Mouse (Mus musculus): Measurements from ENCODE around the gene Mif4gd.
A peak's percentile ranks its signal among the peaks of the same experiment; 100 is the strongest.

The Mif4gd gene

DNA sequence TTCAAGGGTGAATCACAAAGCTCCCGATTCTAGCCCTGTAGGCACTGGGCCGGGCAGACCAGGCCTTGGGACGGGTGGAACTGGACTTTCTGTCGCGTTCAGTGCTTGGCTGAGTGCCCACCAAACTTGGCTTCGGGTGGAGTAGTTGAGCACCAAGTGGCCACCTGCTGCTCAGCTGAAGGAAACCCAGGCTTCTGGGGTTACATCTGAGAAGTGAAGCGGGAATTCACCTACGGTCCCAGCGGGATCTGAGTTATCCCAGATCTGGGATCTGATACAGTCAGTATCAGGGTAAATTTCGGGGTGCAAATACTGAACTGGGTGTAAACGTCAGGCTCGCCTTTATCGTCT lies 735 bp downstream of the Mif4gd start:
- no peak for DNase-seq (ENCODE audit: low spot score)

DNA sequence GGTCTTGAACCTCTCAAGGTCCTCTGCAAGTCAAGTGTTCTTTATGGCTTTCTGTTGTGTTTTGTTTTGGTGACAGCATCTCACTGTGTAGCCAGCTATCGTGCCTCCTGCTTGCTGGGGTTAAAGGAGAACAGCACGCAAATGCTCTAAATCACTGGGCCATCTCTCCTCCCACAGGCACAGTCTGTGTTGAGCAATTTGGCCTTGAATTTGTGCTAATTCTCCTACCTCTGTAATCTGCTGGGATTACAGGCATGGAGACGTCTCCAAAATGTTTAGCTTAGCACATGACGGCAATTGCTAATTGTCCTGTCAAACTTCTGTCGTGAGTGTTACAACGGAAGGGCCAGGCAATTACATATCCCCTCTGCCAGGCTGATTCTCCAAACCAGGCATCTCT lies 1.6 kb downstream of the Mif4gd start:
- no peak for DNase-seq (ENCODE audit: low spot score)

DNA sequence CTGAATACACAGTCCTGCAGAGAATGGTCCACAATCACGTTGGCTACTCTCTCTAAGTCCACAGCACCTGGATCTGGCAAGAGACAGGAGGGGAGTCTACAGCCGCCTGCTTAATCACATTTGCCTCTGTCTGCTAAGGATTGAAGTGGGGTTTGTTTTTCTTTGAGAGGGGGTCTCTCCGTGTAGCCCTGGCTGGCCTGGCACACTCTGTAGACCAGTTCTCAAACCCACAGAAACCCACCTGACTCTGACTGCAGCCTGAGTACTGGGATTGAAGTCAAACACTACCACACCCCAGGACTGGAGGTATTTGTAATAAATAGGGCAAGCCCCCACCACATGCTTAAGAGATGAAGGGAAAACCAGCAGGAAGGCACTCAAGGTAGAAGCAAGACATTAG lies 3.2 kb downstream of the Mif4gd start:
- DNase-seq (ENCODE audit: low spot score): no peak

DNA sequence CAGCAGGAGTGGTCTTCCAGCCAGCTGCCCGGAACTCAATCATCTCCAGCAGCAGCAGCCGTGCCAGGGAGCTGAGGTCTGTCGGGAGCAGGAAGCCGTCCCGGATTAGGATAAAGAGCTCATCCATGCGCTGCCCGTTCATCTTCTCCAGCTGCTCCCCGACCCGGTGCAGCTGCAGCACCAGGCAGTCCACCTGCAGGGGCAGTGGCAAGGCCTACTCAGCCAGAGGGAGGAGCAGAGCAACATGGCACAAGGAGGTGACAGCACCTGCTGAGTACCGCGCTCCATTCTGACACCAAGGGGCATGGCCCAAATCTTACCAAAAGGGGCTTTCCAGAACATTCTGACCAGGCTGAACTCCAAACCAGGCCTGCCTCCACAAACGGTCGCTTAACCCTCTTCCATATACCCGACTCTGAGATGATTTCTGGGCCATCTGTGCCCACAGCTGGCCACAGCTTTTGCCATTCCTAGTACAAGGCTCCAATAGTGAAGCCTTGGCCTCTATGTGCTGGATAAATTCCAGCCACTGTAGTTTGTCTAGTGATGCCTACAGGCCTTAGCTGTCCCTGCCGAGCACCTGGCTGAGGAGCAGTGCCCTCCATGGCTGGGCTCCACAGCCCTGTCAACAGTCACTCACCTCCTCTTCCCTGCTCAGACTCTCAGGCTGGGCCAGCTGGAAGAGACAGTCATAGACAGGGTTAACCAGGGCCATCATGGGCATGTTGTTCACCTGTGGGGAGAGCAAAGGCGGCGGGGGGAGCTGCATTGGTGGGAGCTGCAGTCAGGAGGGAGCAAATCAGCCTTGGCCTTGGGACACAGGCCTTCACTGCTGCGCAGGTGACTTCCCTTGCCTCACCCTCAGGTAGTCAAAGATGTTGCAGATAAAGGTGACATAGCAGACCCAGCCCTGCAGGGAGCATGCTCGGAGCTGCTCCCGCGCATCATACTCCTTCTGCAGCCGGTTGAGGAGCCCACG lies 4.1 kb downstream of the Mif4gd start:
- DNase-seq (ENCODE audit: low spot score): no peak

DNA sequence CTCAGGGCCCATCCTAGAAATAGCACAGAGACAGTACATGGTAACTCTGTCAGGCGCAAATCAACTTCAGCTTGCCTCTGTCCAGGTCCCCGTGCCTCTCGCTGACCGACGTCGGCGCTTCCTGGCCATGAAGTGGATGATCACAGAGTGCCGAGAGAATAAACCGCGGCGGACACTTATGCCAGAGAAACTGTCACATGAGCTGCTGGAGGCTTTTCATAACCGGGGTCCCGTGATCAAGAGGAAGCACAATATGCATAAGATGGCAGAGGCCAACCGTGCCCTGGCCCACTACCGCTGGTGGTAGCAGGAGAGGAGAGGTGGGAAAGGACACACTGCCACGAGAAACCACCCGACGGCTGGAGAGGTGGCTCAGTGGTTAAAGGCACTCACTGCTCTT lies 6.0 kb downstream of the Mif4gd start:
- DNase-seq (ENCODE audit: low spot score): no peak

DNA sequence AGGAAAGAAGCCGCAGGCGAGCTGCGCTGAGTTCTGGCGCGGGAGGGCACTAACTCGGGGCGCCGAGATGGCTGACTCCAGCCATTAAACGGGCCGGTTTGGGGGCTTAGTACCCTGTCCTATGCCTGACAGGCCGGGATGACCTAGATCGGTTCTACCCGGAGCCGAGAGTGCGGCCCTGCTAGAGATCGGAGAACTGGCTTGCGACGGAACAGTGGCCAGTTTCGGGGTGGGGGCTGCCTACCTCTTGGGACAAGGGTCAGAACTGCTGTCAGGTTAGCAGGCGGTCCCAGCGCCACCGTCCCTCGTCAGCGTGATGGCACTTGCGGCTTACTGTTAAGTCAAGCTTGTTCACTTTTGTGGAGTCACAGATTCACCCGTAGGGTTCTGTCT lies 8.5 kb downstream of the Mif4gd start:
- no peak for DNase-seq (ENCODE audit: low spot score)

DNA sequence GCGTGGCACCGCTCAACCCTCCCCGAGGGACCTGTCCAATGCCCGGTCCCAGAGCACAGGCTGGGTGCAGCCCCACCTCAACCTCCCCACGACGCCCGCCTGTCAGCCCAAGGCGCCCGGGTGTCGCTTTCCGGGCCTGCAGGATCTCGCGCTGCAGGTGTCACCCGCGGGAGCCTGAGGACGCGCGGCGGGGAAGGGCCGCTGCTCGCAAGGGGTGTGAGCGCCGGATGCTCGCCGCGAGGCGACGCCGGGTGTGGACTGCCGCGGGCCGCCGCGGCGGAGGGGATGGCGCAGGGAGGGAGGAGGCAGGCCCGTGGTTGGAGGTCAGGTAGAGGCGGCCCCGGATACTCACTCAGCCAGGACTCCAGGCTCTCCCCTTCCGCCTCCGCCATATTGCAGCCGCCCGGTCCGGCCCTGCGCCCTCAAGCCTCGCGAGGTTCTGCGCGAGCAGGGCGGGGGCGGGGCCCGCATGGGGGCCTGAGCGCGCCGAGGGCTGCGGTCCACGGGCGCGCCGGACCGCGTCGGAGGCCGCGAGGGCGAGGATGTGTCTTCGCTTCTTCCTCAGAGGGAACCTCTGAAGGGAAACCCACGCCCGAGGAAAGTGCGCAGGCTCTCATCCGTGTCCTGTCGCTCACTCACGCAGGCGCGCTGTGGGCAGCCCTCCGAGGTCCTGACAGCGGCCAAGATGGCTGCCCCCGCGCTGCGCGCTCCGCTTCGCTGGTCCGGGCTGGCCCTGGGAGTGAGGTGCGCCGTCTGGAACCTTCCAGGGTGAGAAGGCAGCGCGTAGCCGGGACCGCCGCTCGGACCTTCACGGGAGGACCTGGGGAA lies 9.1 kb downstream of the Mif4gd start, which contains the start of the genes Mrps7 and Gga3:
Gene Mrps7 (plus strand): TSS at position 450 of the 828 bp plus-strand sequence.
Gene Gga3 (minus strand): TSS at position 576 of the 828 bp plus-strand sequence.
- peak; percentile 79 for DNase-seq (ENCODE audit: low spot score)

DNA sequence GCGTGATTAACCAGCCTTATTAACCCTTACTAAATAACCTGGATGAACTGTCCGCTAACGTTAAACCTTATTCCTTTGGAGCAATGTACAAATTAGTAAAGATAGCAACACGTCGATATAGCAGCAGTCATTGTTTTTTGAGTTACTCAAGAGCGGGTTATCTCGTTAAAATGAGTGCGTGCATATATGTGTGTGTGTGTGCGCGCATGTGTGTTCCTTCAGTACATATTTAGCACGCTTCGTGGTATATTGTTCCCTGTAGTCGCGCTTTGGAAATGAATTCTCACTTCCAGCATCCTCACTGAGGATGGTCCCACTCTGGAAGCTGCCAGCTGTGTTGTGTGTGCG lies 9.7 kb downstream of the Mif4gd start:
- no peak for DNase-seq (ENCODE audit: low spot score)

DNA sequence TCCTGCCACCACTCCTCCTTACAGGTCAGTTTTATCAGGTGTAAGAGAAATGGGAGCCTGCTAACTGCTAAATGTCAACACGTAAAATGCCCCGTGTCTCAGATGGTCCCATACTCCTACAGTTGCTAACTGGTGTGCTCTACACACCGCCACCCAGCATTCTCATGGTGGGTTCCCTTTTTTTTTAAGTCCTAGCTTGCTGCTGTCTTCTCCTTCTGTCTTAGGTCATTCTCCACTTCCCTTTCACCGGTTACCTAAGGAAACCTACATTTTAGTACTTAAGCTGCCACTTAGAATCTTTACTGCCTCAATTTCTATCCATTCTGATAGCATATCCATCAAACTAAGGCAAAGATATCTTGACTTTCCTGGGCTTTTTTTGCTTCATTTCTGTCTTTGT lies 11.6 kb downstream of the Mif4gd start:
- DNase-seq (ENCODE audit: low spot score): no peak

DNA sequence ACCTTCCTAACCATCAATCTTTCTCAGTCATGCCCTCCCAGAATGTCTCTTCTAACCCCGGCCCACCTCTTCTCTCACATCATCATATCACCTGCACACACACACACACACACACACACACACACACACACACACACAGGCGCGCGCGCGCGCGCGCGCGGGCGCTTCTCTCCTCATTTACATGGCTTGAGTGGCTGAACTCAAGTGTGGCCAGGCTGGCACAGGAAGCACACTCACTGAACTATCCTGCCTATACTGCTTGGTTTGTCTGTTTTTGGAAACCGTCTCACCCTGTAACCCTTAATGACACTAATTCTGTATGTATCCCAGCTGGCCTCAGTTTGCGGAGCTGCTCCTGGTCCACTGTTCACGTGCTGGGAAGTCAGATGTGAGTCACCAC lies 12.0 kb downstream of the Mif4gd start:
- no peak for DNase-seq (ENCODE audit: low spot score)

DNA sequence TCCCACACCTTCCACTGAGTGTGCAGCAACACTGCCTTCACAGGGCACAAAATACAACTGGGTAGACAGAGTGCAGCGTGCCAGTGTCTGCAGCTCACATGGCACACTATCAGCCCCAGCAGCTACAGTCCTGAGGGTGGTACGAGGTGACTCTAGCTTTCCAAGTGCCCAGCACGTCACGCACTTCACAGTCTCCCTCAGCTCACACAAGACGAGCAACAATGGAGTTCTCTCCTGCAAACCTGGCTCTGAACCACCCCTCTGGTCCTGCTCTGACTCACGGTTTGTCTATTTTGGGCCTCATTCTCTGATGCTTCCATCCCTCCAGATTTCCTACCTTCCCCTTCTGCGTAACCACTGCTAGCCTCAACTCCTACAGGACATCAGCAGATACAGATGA lies 13.0 kb downstream of the Mif4gd start:
- no peak for DNase-seq (ENCODE audit: low spot score)

DNA sequence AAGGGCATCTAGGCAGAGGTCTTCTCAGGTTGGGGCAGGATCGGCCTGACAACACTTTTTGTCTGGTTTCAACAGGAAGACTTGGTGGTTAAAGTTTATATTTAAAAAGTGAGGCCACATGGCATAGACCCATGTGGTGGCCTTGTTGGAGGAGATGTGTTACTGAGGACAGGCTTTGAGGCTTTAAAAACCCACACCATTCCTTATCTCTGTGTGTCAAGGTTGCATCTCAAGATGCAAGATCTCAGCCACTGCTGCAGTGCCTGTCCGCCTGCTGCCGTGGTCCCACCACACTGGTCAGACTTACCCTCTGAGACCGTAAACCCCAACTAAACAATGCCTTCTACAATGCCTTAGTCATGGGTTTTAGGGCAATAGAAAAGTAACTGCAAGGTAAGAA lies 14.5 kb downstream of the Mif4gd start:
- no peak for DNase-seq (ENCODE audit: low spot score)

DNA sequence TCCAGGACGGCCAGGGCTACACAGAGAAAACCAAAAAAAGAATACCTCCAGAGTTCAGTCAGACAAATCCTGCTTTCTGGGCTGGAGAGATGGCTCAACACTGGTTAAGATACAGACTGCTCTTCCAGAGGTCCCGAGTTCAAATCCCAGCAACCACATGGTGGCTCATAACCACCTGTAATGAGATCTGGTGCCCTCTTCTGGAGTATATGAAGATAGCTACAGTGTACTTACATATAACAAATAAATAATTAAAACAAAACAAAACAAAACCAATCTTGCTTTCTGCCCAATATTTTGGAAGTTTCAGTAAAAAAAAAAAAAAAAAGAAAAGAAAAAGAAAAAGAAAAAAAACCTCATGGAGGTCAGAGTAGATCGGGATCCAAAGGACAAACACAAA lies 17.6 kb downstream of the Mif4gd start:
- DNase-seq (ENCODE audit: low spot score): no peak

DNA sequence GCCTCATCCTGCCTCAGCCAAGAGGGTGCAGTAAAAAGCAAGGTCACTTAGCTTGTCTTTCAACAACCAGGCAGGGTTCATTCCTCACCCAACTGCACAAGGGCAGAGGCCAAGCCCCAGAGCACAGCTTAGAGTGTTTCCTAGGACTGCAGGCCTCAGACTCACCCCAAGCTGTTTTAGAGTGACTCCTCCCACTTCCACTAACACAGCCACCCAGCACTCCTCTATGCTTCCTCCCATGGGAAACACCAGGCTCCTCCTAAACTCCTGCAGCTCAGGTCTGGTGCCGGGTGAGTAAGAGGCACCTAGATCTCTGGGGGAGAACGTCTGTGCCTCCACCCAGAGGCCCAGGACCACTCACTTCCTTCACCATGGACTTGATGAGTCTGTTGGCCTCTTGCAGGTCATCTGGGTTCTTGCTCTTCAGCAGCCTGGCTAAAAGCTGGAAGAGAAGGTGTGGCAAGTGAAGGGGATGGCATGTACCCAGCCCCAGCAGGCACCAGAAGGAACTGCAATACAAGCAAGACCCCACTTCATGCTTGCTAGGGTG lies 22.2 kb downstream of the Mif4gd start:
- no peak for DNase-seq (ENCODE audit: low spot score)

DNA sequence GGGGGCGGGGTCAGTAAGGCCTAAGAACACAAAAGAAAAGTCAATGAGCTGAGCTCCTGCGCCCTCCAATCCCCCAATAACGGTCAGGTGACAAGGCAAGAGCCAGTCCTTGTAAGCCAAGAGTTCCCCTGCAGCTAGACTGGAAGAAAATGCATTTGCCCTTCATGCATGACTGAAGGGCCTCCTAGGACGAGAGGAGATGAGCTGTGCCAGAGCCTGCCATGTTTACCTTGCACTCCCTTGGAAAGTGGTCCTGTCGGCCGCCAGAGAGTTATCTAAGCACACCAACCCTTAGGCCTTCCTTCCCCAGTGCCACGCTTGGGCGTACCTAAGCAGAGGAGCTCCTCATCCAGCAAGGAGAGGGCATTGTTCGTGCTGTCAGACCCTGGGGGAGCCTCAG lies 24.8 kb downstream of the Mif4gd start:
- DNase-seq (ENCODE audit: low spot score): no peak

DNA sequence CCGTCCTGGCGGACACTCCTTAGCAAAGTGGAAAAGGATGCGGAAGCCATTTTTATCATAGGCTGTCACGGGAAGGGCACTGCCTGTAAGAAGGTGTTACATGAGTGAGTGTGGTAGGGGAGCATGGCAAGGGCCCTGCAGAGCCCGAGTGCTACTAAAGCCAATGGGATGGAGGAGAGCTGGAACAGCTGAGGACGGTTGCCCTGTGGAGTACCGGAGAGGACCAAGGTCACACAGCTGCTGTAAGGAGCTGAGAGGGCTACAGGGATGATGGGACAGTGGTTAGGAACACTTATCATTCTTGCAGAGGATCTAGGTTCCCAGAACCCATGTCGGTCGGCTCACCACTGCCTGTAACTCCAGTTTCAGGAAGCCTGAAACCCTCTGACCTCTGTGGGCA lies 26.4 kb downstream of the Mif4gd start:
- no peak for DNase-seq (ENCODE audit: low spot score)

DNA sequence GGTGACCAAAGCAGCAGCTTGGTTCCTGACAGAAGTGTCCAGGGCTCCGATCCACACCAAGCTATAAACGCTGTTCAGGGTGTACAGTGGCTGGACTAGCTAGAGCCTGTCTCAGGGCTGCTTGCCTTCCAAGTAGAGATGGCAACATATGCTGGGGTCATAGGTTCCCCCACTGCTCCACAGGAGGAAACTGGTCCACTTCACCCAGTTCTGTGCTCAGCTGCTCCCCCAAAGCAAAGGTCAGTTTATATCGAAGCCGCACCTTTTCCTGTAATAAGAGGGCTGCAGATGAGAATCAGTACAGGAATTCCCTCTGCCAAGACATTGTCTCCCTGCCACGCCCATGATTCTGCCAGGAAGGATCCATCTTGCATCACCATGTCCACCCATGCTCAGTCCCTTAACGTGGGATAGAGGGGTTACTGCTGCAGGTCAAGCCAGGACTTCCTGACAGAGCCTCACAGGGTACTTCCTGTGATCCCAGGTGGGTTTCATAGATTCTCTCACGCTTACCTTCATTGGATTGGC lies 27.1 kb downstream of the Mif4gd start:
- DNase-seq (ENCODE audit: low spot score): no peak

DNA sequence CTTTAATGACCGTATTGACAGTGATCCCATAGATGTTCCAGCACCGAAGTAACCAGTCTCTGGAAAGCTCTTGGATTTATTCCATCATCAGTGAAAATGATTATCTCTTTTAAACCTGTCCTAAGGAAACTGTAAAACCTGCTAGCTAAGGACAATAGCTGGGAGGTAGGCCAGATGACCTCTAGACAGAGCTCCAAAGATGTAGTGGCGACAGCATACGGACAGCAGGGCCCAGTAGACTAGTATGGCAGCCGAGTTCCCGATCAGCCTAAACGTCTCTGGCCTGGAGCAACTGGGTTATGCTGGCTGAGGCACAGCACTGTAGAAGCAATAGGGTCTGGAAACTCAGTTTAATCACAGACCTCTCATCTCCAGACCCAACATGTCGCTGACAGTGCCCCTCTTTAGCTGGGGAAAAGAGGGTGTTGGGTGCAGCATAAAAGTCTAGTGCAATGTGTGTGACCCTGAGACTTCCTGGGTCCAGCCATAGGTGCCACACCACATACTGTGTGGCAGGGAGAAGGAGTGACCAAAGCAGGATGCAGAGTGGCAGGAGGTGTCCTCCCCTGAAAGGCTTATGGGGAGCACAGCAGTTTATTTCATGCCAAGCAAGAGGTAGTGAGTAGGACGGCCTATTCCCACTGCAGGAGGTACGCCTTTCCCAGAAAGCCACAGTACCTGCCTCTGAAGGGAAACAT lies 28.2 kb downstream of the Mif4gd start:
- no peak for DNase-seq (ENCODE audit: low spot score)

DNA sequence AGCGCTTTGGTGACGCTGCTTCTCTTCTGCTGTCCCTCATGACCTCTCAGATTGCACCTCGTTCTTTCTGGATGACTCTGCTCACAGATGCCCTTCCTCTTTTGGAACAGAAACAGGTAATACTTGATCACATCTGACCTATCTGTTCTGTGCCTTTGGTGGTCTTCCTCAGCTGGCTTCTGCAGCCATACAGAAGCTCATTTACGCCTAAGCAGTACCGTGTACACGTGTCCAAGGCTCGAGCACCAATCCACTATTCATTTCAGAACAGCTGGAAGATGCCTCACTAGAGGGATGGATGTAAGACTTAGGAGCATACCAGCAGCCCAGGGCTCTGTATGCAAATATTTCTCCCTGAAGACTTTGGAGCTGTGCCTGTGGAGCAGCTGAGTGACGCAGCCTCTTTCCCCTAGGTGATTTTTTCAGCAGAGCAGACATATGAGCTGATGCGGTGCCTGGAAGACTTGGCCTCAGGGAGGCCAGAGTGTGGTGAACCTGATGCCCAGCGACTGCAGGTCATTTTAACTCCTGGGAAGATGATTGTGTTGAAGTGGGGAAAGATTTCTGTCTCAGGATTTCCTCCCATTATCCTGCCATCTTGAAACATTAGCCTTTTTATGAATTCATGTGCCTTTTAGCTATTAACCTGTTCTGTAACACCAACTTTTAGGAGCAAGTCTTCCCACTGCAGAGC lies 29.7 kb downstream of the Mif4gd start:
- no peak for DNase-seq (ENCODE audit: low spot score)

DNA sequence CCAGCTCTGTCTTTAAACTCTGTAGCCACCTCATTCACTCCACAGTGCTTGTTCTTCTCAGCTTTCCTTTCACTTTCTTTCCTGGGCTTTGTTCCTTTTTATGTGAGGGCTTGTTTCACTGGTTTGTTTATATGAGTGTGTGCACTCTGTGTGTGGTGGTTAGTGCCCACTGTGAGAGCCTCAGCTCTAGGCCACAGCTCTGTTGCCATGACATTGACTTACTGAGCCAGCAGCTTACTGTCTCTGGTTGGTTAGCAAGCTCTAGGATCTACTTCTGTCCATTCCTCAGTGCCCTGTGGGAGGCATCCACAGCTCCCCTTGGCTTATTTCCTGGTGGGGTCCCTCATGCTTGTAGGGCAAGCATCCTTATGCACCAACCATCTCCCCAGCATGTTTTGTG lies 33.7 kb downstream of the Mif4gd start:
- DNase-seq (ENCODE audit: low spot score): no peak

DNA sequence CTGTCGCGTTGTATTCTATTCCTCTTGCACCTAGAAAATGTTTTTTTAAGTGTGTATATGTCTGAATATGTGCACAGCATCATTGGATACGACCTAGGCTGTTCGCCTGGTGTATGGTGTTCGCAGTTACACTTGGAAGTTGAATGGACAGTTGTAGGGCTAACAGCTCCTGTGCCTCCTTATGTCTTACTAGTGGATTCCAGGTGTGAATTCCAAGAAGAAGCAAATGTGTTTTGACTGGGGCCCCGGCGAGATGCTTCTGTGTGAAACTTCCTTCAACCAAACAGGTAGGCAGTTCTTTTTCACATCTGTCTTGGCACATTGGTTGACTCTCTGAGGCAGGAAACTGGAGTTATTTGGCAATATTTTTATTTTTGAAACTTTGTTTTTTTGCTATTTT lies 47.8 kb downstream of the Mif4gd start:
- DNase-seq (ENCODE audit: low spot score): no peak

Data from left cerebral cortex, adult 11 months (tissue).